In the genomic region with DNA sequence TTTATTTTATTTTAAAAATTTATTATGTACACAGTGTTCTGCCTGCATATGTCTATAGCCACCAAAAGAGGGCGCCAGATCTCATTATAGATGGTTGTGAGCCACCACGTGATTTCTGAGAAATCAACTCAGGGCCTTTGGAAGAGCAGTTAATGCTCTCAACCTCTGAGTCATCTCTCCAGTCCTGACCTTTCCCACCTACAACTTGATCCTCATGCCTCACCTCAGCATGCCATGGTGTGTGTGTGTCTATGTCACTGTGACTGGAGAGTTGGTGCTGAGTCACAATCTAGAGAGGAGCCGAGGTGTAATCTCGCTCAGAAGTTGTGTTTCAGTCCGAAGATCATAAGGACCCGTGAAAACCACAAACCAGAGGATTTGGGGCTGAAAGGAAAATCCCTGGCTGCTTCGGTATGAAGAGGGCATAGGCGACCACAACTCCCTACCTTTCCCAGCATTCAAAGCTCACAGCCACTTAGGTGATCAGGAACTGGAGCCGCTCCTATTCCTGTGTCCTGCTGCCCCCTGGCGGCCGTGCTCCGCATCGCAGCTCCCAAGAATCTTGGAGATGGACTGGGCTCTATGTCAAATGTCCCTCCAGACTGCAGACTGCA, we compare ENCODE assay signal across 8 mouse cellular contexts. TPM values are rescaled to one million over a fixed set of nuclear protein-coding genes. Genes with fewer than 3 reads are reported as not detected.
DNase-seq lines count a peak whose midpoint lies in the region; ATAC-seq lines count a peak whose summit lies in the region.

No protein-coding gene starts in this region.

- no peak overlapping the region for H3K9ac ChIP-seq in liver, embryonic 16.5 days (ENCODE audit: low read depth, low read length)

- no peaks in the 10 kb centered on the region for H3K36me3 ChIP-seq in liver, embryonic 16.5 days (ENCODE audit: control insufficient read depth, insufficient read depth)

- no peak overlapping the region for H3K27ac ChIP-seq in liver, embryonic 16.5 days (ENCODE audit: low read length)

- H3K27me3 ChIP-seq in liver, embryonic 16.5 days (ENCODE audit: control insufficient read depth, insufficient read depth, low read depth, low read length), result no peaks in the 10 kb centered on the region

- H3K4me1 ChIP-seq in liver, embryonic 16.5 days (ENCODE audit: control insufficient read depth, low read depth, low read length), result no peaks in the 10 kb centered on the region

- H3K9me3 ChIP-seq in liver, embryonic 16.5 days (replicated peaks; ENCODE audit: control insufficient read depth, low read length), result no peaks in the 10 kb centered on the region

- H3K4me3 ChIP-seq in liver, embryonic 16.5 days (ENCODE audit: low read depth, low read length), result no peak overlapping the region

- ATAC-seq in liver, embryonic 16.5 days (ENCODE audit: low read depth), result no peak

- peak; percentile 95 for DNase-seq in A20 (ENCODE audit: low read depth, low spot score)
- DNase-seq in R1 (ENCODE audit: low read depth, low spot score), result peak; percentile 87
- peak; percentile 92 to 96 for DNase-seq in cerebellum, postnatal 25 days
- DNase-seq in gastrocnemius, postnatal 4 days (ENCODE audit: low spot score in 2 of 2), result peak; percentile 89 to 91
- peak; percentile 93 to 99 for DNase-seq in kidney, postnatal 36 days
- DNase-seq in retina, adult 2 months (ENCODE audit: low read depth, low spot score), result peak; percentile 54
- peak; percentile 97 for DNase-seq in thymus, postnatal 4 days

- WGBS in liver, embryonic 16.5 days (ENCODE audit: insufficient replicate concordance), result 16% methylated on average over 13 of the region's 13 CpGs

- peak overlapping the region; percentile 20; the same call in 1 of the 2 replicates for H3K4me2 ChIP-seq in liver, embryonic 16.5 days (ENCODE audit: low read depth, low read length)

RNA-seq across cellular contexts. Expression of a gene that starts 18.5 kb away (rescaled TPM):
- total RNA-seq in gastrocnemius, postnatal 4 days (2021), result under 1 TPM; 0.52 to 0.67 TPM
- polyA plus RNA-seq in liver, embryonic 16.5 days (2015; fragmentation: Nextera tagmentation; extraction: Ambion mirVana), result 0.56 and 0.77 TPM in 2 replicates

RNA-seq across cellular contexts. Expression of a gene that starts 39.2 kb away (rescaled TPM):
- 10 to 100 TPM; 44.5 to 55.8 TPM for total RNA-seq in gastrocnemius, postnatal 4 days (2021)
- 98.3 and 107 TPM in 2 replicates for polyA plus RNA-seq in liver, embryonic 16.5 days (2015; fragmentation: Nextera tagmentation; extraction: Ambion mirVana)

RNA-seq across cellular contexts. Expression of a gene that starts 40.3 kb away (rescaled TPM):
- under 1 TPM; 0.59 to 0.93 TPM for total RNA-seq in gastrocnemius, postnatal 4 days (2021)
- 1.3 and 2.6 TPM in 2 replicates for polyA plus RNA-seq in liver, embryonic 16.5 days (2015; fragmentation: Nextera tagmentation; extraction: Ambion mirVana)
